Mouse (Mus musculus): ENCODE measurements at regions not wholly inside any gene's neighbourhood (a gene's known extent, or its start where the extent isn't known, plus 50 kb on each side); places are given as distances from the start of the nearest gene placed in this dataset.

- DNase-seq (ENCODE audit: low spot score) = no peak
- Histone ChIP-seq H3K4me1 (replicated peaks; ENCODE audit: control insufficient read depth, insufficient read depth, low read length) (no peaks in the 10 kb centered on the region), H3K36me3 (ENCODE audit: control insufficient read depth, insufficient read depth, low read length) (no peaks in the 10 kb centered on the region), H3K4me2 (no peak overlapping the region), H3K4me3 (ENCODE audit: low read depth, low read length) (no peak overlapping the region), H3K27me3 (replicated peaks; ENCODE audit: control insufficient read depth, insufficient read depth, low read length) (no peaks in the 10 kb centered on the region), H3K9me3 (ENCODE audit: control insufficient read depth, low read length) (no peaks in the 10 kb centered on the region), H3K27ac (ENCODE audit: low read depth, low read length) (no peak overlapping the region), H3K9ac (ENCODE audit: low read depth, low read length) (no peak overlapping the region)
- 86% methylated on average over 6 of the region's 6 CpGs for WGBS
- no peak for ATAC-seq (replicated peaks; ENCODE audit: low FRiP score)
These were observed 369.8 kb upstream of the Arglu1 start for GRCm38 (mm10) chr8:9060166-9060565.

- Histone ChIP-seq H3K9me3 (ENCODE audit: control insufficient read depth, low read length) (no peaks in the 10 kb centered on the region), H3K27me3 (replicated peaks; ENCODE audit: control insufficient read depth, insufficient read depth, low read length) (no peaks in the 10 kb centered on the region), H3K4me3 (ENCODE audit: low read depth, low read length) (no peak overlapping the region), H3K9ac (ENCODE audit: low read depth, low read length) (no peak overlapping the region), H3K36me3 (ENCODE audit: control insufficient read depth, insufficient read depth, low read length) (no peaks in the 10 kb centered on the region), H3K4me1 (replicated peaks; ENCODE audit: control insufficient read depth, insufficient read depth, low read length) (no peaks in the 10 kb centered on the region), H3K27ac (ENCODE audit: low read depth, low read length) (no peak overlapping the region), H3K4me2 (no peak overlapping the region)
- 76% methylated on average over 6 of the region's 6 CpGs for WGBS
- DNase-seq (ENCODE audit: low spot score) = no peak
- ATAC-seq (replicated peaks; ENCODE audit: low FRiP score) = no peak
These were observed 365.1 kb upstream of the Arglu1 start for GRCm38 (mm10) chr8:9055416-9055819.

- DNase-seq (ENCODE audit: low spot score) (no peak), ATAC-seq (replicated peaks; ENCODE audit: low FRiP score) (no peak)
- no peaks in the 10 kb centered on the region for H3K9me3 ChIP-seq (ENCODE audit: control insufficient read depth, low read length)
- H3K36me3 ChIP-seq (ENCODE audit: control insufficient read depth, insufficient read depth, low read length) = no peaks in the 10 kb centered on the region
- H3K27me3 ChIP-seq (replicated peaks; ENCODE audit: control insufficient read depth, insufficient read depth, low read length) = no peaks in the 10 kb centered on the region
- no peak overlapping the region for H3K9ac ChIP-seq (ENCODE audit: low read depth, low read length)
- WGBS = 72% methylated on average over 4 of the region's 4 CpGs
- H3K27ac ChIP-seq (ENCODE audit: low read depth, low read length) = no peak overlapping the region
- H3K4me1 ChIP-seq (replicated peaks; ENCODE audit: control insufficient read depth, insufficient read depth, low read length) = no peaks in the 10 kb centered on the region
- no peak overlapping the region for H3K4me2 ChIP-seq
- no peak overlapping the region for H3K4me3 ChIP-seq (ENCODE audit: low read depth, low read length)
These were observed 364.5 kb upstream of the Arglu1 start for GRCm38 (mm10) chr8:9054801-9055200.

- no peaks in the 10 kb centered on the region for H3K27me3 ChIP-seq (replicated peaks; ENCODE audit: control insufficient read depth, insufficient read depth, low read length)
- no peak overlapping the region for H3K4me3 ChIP-seq (ENCODE audit: low read depth, low read length)
- H3K4me1 ChIP-seq (replicated peaks; ENCODE audit: control insufficient read depth, insufficient read depth, low read length) = no peaks in the 10 kb centered on the region
- H3K36me3 ChIP-seq (ENCODE audit: control insufficient read depth, insufficient read depth, low read length) = no peaks in the 10 kb centered on the region
- 70% methylated on average over 10 of the region's 10 CpGs for WGBS
- H3K9me3 ChIP-seq (ENCODE audit: control insufficient read depth, low read length) = no peaks in the 10 kb centered on the region
- H3K27ac ChIP-seq (ENCODE audit: low read depth, low read length) = no peak overlapping the region
- no peak overlapping the region for H3K4me2 ChIP-seq
- ATAC-seq (replicated peaks; ENCODE audit: low FRiP score) = no peak
- H3K9ac ChIP-seq (ENCODE audit: low read depth, low read length) = no peak overlapping the region
- DNase-seq (ENCODE audit: low spot score) = no peak
These were observed 361.4 kb upstream of the Arglu1 start for GRCm38 (mm10) chr8:9051699-9052098.

GRCm38 (mm10) chr8:9050740-9051475 lies 360.6 kb upstream of the Arglu1 start:
- H3K27me3 ChIP-seq (replicated peaks; ENCODE audit: control insufficient read depth, insufficient read depth, low read length) = no peaks in the 10 kb centered on the region
- H3K27ac ChIP-seq (ENCODE audit: low read depth, low read length) = no peak overlapping the region
- H3K36me3 ChIP-seq (ENCODE audit: control insufficient read depth, insufficient read depth, low read length) = no peaks in the 10 kb centered on the region
- WGBS = 64% methylated on average over 11 of the region's 11 CpGs
- no peak overlapping the region for H3K9ac ChIP-seq (ENCODE audit: low read depth, low read length)
- no peak overlapping the region for H3K4me3 ChIP-seq (ENCODE audit: low read depth, low read length)
- H3K4me1 ChIP-seq (replicated peaks; ENCODE audit: control insufficient read depth, insufficient read depth, low read length) = no peaks in the 10 kb centered on the region
- no peak for ATAC-seq (replicated peaks; ENCODE audit: low FRiP score)
- H3K9me3 ChIP-seq (ENCODE audit: control insufficient read depth, low read length) = no peaks in the 10 kb centered on the region
- no peak for DNase-seq (ENCODE audit: low spot score)
- H3K4me2 ChIP-seq = no peak overlapping the region

GRCm38 (mm10) chr8:9048116-9048515 lies 357.8 kb upstream of the Arglu1 start:
- 79% methylated on average over 14 of the region's 14 CpGs for WGBS
- Histone ChIP-seq H3K9ac (ENCODE audit: low read depth, low read length) (no peak overlapping the region), H3K27me3 (replicated peaks; ENCODE audit: control insufficient read depth, insufficient read depth, low read length) (no peaks in the 10 kb centered on the region), H3K4me1 (replicated peaks; ENCODE audit: control insufficient read depth, insufficient read depth, low read length) (no peaks in the 10 kb centered on the region), H3K36me3 (ENCODE audit: control insufficient read depth, insufficient read depth, low read length) (no peaks in the 10 kb centered on the region), H3K27ac (ENCODE audit: low read depth, low read length) (no peak overlapping the region), H3K9me3 (ENCODE audit: control insufficient read depth, low read length) (no peaks in the 10 kb centered on the region), H3K4me3 (ENCODE audit: low read depth, low read length) (no peak overlapping the region), H3K4me2 (no peak overlapping the region)
- ATAC-seq (replicated peaks; ENCODE audit: low FRiP score) (no peak), DNase-seq (ENCODE audit: low spot score) (no peak)

- Histone ChIP-seq H3K27me3 (replicated peaks; ENCODE audit: control insufficient read depth, insufficient read depth, low read length) (no peaks in the 10 kb centered on the region), H3K9me3 (ENCODE audit: control insufficient read depth, low read length) (no peaks in the 10 kb centered on the region), H3K4me1 (replicated peaks; ENCODE audit: control insufficient read depth, insufficient read depth, low read length) (no peaks in the 10 kb centered on the region), H3K9ac (ENCODE audit: low read depth, low read length) (no peak overlapping the region), H3K4me3 (ENCODE audit: low read depth, low read length) (no peak overlapping the region), H3K27ac (ENCODE audit: low read depth, low read length) (no peak overlapping the region), H3K36me3 (ENCODE audit: control insufficient read depth, insufficient read depth, low read length) (no peaks in the 10 kb centered on the region), H3K4me2 (no peak overlapping the region)
- no peak for DNase-seq (ENCODE audit: low spot score)
- no peak for ATAC-seq (replicated peaks; ENCODE audit: low FRiP score)
- WGBS = 55% methylated on average over 10 of the region's 10 CpGs
These were observed 352.8 kb upstream of the Arglu1 start for GRCm38 (mm10) chr8:9042835-9043792.

- H3K4me2 ChIP-seq = no peak overlapping the region
- no peak overlapping the region for H3K27ac ChIP-seq (ENCODE audit: low read depth, low read length)
- no peaks in the 10 kb centered on the region for H3K4me1 ChIP-seq (replicated peaks; ENCODE audit: control insufficient read depth, insufficient read depth, low read length)
- no peak overlapping the region for H3K4me3 ChIP-seq (ENCODE audit: low read depth, low read length)
- no peaks in the 10 kb centered on the region for H3K9me3 ChIP-seq (ENCODE audit: control insufficient read depth, low read length)
- no peak for ATAC-seq (replicated peaks; ENCODE audit: low FRiP score)
- no peak overlapping the region for H3K9ac ChIP-seq (ENCODE audit: low read depth, low read length)
- H3K36me3 ChIP-seq (ENCODE audit: control insufficient read depth, insufficient read depth, low read length) = no peaks in the 10 kb centered on the region
- WGBS = 77% methylated on average over 4 of the region's 4 CpGs
- no peak for DNase-seq (ENCODE audit: low spot score)
- no peaks in the 10 kb centered on the region for H3K27me3 ChIP-seq (replicated peaks; ENCODE audit: control insufficient read depth, insufficient read depth, low read length)
These were observed 338.8 kb upstream of the Arglu1 start for GRCm38 (mm10) chr8:9029156-9029555.

All from liver, embryonic 11.5 days (tissue).